Mouse (Mus musculus): Measurements from ENCODE around the gene Coq10b. TPM values are rescaled to one million over a fixed set of nuclear protein-coding genes. Genes with fewer than 3 reads are reported as not detected.
A peak's percentile ranks its signal among the peaks of the same experiment; 100 is the strongest.
"Not testable (repeated sequence)": the region's sequence is repeated elsewhere in the genome, so short reads cannot be mapped to it uniquely, and the experiment has no call there.

Gene Coq10b
- total RNA-seq (2021) = 10 to 100 TPM; 34.8 to 38.7 TPM

DNA sequence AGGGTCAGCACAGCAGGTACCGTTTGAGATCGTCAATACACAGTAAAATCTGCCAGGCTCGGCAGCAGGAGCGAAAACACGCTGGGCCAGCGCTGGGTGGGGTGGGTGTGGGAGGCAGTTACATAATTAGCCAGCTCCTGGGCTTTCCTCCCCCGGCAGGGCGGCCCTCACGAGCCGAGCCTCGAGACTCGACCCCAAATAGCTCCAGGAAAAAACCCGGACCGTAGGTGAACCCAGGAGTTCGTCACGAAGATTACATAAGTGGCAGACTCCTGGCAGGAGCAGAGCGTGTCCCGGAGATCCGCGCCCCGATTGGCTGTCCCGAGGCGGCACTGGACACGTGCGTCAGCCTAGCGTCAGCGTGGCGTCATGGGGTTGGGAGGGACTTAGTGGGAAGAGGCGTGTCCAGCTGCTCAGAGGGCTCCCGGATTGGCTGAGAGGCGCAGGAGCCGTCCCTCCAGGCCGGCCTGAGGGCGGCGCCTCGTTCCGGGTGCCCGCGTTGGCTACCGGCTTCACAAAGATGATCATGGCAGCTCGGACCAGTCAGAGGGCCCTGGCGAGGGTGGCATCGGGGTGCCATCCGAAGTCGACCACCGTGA lies at the start of gene Coq10b:
Gene Coq10b, plus strand, starts transcription at position 416 of the 599 bp plus-strand sequence.
- intact Hi-C loops (cut with DNase I) = loop anchor here (1.0 to 2.0 kb wide), 2 partner anchors 25 to 34 kb away; partner anchors contain the start of gene Sf3b1

DNA sequence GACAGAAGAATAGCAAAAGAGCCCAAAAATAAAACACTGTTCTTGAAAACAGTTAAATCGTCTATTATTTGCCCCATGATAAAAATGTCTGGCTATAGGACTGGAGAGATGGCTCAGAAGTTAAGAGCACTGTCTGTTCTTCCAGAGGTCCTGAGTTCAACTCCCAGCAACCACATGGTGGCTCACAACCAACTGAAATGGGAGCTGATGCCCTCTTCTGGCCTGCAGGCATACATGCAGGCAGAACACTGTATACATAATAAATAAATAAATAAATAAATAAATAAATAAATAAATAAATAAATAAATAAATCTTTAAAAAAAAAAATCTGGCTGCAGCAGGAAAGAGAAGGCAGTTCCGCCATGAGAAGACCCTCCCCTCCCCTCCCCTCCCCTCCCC lies 44.3 kb upstream of the Coq10b start:
- intact Hi-C loops (cut with DNase I) = not testable (repeated sequence)

More for the DNA sequence above, at the start of gene Coq10b:
- peak; percentile 100 for DNase-seq

GRCm38 (mm10) chr1:55012513-55012912 lies 40.1 kb upstream of the Coq10b start:
- DNase-seq = no peak
- intact Hi-C loops (cut with DNase I) = no loop called here

More for the DNA sequence above, 44.3 kb upstream of the Coq10b start:
- not testable (repeated sequence) for DNase-seq

GRCm38 (mm10) chr1:55021907-55022306 lies 30.7 kb upstream of the Coq10b start:
- intact Hi-C loops (cut with DNase I) = no loop called here
- DNase-seq = no peak

DNA sequence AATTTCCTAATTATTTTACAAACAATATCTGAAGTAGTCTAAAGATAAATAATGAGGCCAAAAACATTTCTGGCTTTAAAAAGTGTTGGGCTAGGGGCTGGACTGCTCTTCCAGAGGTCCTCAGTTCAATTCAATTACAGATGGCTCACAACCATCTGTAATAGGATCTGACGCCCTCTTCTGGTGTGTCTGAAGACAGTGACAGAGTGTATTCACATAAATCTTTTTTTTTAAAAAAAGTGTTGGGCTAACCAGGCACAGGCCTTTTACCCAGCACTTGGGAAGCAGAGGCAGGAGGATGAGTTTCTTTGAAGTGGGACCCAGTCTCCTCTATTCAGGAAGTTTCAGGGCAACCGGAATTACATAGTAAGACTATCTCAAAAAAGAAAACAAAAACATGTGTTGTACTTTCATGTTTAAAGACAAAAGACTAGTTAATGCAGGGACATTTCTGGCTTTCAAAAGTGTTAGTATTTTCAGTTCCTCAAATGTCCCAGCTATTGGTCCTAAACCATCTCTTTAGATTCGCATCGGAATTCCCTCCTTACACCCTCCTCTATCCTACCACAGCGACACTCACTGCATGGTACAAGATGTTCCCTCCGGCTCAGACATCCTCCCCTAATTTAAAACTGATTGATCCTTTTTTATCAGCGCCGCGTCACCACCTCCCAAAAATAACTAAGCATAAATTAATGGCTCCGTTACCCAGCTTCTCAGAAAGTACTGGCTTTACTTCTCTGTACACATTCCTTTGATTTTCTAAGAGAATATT lies 26.7 kb upstream of the Coq10b start:
- peak; percentile 25 to 27 for DNase-seq
- intact Hi-C loops (cut with DNase I) = loop anchor here (2.0 kb wide), 1 partner anchor 105 kb away; the partner anchor contains the start of gene Mob4

DNA sequence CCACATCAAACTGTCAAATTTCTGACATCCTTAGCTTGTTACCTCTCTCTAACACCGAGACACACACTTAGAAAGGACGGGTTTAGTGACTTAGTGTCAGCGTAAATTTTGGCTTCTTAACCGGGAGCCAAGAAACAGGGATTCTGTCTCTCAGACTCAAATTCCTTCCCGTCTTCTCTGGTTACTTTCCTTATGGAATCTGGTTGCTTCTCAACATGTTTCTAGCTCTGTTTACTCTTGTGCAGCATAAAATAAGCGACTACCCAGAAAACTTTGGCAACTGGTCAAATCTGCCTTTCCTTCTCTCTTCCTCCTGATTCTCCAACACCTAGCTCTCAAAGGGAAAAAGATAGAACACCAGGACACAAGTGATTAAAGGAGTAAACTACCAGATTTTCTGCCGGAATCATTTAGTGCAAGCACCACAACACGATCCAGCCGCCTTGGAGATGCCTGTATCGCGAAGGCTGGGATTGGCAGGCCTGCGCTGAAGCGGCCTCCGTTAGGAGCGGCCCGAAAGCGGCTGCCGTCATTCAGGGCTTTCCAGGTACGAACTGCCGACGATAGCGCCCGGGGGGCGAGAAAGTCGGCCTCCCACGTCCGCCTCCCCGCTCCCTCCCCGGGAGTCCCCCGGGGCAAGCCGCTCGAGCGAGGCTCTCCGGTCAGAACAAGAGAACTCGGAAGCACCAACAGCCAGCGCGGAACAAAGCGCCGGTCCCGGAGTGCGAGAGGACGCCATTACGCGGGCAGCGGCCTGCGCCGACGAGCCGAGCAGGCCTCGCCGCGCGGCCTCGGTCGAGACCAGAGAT lies 25.9 kb upstream of the Coq10b start:
- intact Hi-C loops (cut with DNase I) = loop anchor here (1.0 to 2.0 kb wide), 3 partner anchors 26 to 104 kb away; partner anchors contain the start of genes Coq10b and Mob4
- no peak for DNase-seq

GRCm38 (mm10) chr1:55027253-55027801 lies 25.2 kb upstream of the Coq10b start, which contains the start of gene Sf3b1:
Sf3b1 (minus strand) TSS chr1:55027481.
- peak; percentile 97 for DNase-seq
- intact Hi-C loops (cut with DNase I) = loop anchor here (1.0 to 2.0 kb wide), 3 partner anchors 25 to 103 kb away; partner anchors contain the start of genes Coq10b and Mob4

GRCm38 (mm10) chr1:55027966-55028365 lies 24.6 kb upstream of the Coq10b start:
- intact Hi-C loops (cut with DNase I) = loop anchor here (1.0 to 2.0 kb wide), 3 partner anchors 24 to 103 kb away; partner anchors contain the start of genes Coq10b and Mob4
- DNase-seq = no peak

- peak; percentile 19 to 24 for DNase-seq
- intact Hi-C loops (cut with DNase I) = no loop called here
Observed at GRCm38 (mm10) chr1:55028512-55029249, 23.9 kb upstream of the Coq10b start.

- intact Hi-C loops (cut with DNase I) = no loop called here
- no peak for DNase-seq
Observed at GRCm38 (mm10) chr1:55029446-55029845, 23.1 kb upstream of the Coq10b start.

GRCm38 (mm10) chr1:55031026-55031779 lies 21.4 kb upstream of the Coq10b start:
- no peak for DNase-seq
- intact Hi-C loops (cut with DNase I) = no loop called here

DNA sequence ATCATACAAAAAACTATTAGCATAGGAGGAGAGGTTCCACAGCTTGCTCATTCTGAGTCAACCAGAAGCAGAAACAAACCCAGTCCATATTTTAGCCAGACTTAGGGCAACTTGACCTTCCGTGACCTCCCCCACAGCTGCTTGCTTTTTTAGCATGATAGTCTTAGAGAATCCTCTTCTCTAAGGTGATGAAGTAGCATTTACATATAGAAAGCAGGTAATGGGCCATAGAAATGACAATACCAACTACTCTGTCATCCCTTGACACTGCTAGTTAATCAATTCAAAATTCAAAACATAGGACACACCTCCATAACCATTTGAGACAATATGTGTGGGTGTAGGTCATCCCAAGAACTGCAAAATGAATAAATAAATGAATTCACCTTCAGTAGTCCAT lies 12.6 kb upstream of the Coq10b start:
- DNase-seq = no peak
- intact Hi-C loops (cut with DNase I) = no loop called here

- intact Hi-C loops (cut with DNase I) = no loop called here
- no peak for DNase-seq
Observed at GRCm38 (mm10) chr1:55041691-55042090, 10.9 kb upstream of the Coq10b start.

- intact Hi-C loops (cut with DNase I) = no loop called here
Observed at GRCm38 (mm10) chr1:55042246-55042645, 10.3 kb upstream of the Coq10b start.

DNA sequence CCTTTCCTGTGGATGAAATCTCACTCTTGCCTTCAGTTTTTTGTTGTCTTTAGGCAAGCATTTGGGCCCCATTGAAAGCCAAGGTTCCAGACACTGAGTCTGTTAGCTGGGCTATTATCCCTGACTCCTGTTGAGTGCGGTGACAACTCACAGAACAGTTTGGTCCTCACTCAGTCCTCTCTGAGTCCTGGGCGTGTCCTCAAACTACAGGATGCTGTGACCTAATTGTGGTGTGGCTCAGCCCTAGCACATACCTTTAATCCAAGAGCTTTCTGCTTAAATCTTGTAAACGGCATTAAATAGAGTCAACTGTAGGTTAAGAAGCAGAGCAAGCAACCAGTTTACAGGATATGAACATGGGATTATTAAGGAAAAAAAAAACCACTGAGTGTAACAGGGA lies 9.4 kb upstream of the Coq10b start:
- intact Hi-C loops (cut with DNase I) = no loop called here
- no peak for DNase-seq

More at GRCm38 (mm10) chr1:55042246-55042645, 10.3 kb upstream of the Coq10b start:
- no peak for DNase-seq

- no peak for DNase-seq
- intact Hi-C loops (cut with DNase I) = no loop called here
Observed at GRCm38 (mm10) chr1:55048841-55049587, 3.6 kb upstream of the Coq10b start.

- DNase-seq = no peak
- intact Hi-C loops (cut with DNase I) = loop anchor here (1.0 to 2.0 kb wide), 2 partner anchors 24 to 35 kb away; partner anchors contain the start of gene Sf3b1
Observed at GRCm38 (mm10) chr1:55051671-55052070, 899 bp upstream of the Coq10b start.

- intact Hi-C loops (cut with DNase I) = loop anchor here (2.0 kb wide), 1 partner anchor 34 kb away; no protein-coding TSS in a partner anchor
- peak; percentile 85 to 90 for DNase-seq
Observed at GRCm38 (mm10) chr1:55053005-55053404, 435 bp downstream of the Coq10b start.
